Mouse (Mus musculus): ENCODE measurements at regions not wholly inside any gene's neighbourhood (a gene's known extent, or its start where the extent isn't known, plus 50 kb on each side); places are given as distances from the start of the nearest gene placed in this dataset.

- no peaks in the 10 kb centered on the region for H3K9me3 ChIP-seq (replicated peaks)
- no peaks in the 10 kb centered on the region for H3K36me3 ChIP-seq
- H3K4me2 ChIP-seq: no peak overlapping the region
- peaks cover 9% of the 10 kb centered on the region; the same call in 1 of the 2 replicates for H3K4me1 ChIP-seq
- no peak for ATAC-seq (ENCODE audit: low FRiP score)
- H3K4me3 ChIP-seq (replicated peaks): no peak overlapping the region
- peaks cover 12% of the 10 kb centered on the region for H3K27me3 ChIP-seq (replicated peaks)
- no peak overlapping the region for H3K9ac ChIP-seq (replicated peaks)
- 50% methylated on average over 15 of the region's 15 CpGs for WGBS
- H3K27ac ChIP-seq (replicated peaks): no peak overlapping the region
Measured at GRCm38 (mm10) chr9:61048576-61048975, 254.2 kb downstream of the Uaca start.

GRCm38 (mm10) chr9:61052621-61053020 is 258.3 kb downstream of the Uaca start:
- H3K9me3 ChIP-seq (replicated peaks): no peaks in the 10 kb centered on the region
- no peak for ATAC-seq (ENCODE audit: low FRiP score)

GRCm38 (mm10) chr9:61054427-61054826 is 260.1 kb downstream of the Uaca start:
- H3K36me3 ChIP-seq: no peaks in the 10 kb centered on the region
- H3K4me1 ChIP-seq: peaks cover 7% of the 10 kb centered on the region
- no peak for ATAC-seq (ENCODE audit: low FRiP score)
- H3K27ac ChIP-seq (replicated peaks): no peak overlapping the region
- H3K9ac ChIP-seq (replicated peaks): no peak overlapping the region
- H3K4me2 ChIP-seq: no peak overlapping the region
- H3K4me3 ChIP-seq (replicated peaks): no peak overlapping the region
- no peaks in the 10 kb centered on the region for H3K9me3 ChIP-seq (replicated peaks)
- peaks cover 14% of the 10 kb centered on the region; the same call in 1 of the 2 replicates for H3K27me3 ChIP-seq (replicated peaks)
- 39% methylated on average over 3 of the region's 3 CpGs for whole genome bisulfite sequencing

More at GRCm38 (mm10) chr9:61052621-61053020, 258.3 kb downstream of the Uaca start:
- no peak overlapping the region for H3K9ac ChIP-seq (replicated peaks)
- 87% methylated on average over 12 of the region's 12 CpGs for WGBS
- H3K36me3 ChIP-seq: no peaks in the 10 kb centered on the region
- H3K4me1 ChIP-seq: peaks cover 17% of the 10 kb centered on the region
- H3K27me3 ChIP-seq (replicated peaks): peaks cover 11% of the 10 kb centered on the region
- H3K27ac ChIP-seq (replicated peaks): no peak overlapping the region
- no peak overlapping the region for H3K4me2 ChIP-seq
- no peak overlapping the region for H3K4me3 ChIP-seq (replicated peaks)

- Histone ChIP-seq H3K9me3 (replicated peaks) (no peaks in the 10 kb centered on the region), H3K27me3 (replicated peaks) (peaks cover 14% of the 10 kb centered on the region; the same call in 1 of the 2 replicates), H3K4me1 (peaks cover 7% of the 10 kb centered on the region), H3K9ac (replicated peaks) (no peak overlapping the region), H3K27ac (replicated peaks) (no peak overlapping the region), H3K4me2 (no peak overlapping the region), H3K4me3 (replicated peaks) (no peak overlapping the region), H3K36me3 (no peaks in the 10 kb centered on the region)
- ATAC-seq (ENCODE audit: low FRiP score): no peak
- 85% methylated on average over 3 of the region's 3 CpGs for WGBS
Measured at GRCm38 (mm10) chr9:61055392-61055791, 261.1 kb downstream of the Uaca start.

GRCm38 (mm10) chr9:61055928-61056730 is 261.8 kb downstream of the Uaca start:
- ATAC-seq (ENCODE audit: low FRiP score): no peak

GRCm38 (mm10) chr9:61056731-61057270 is 262.5 kb downstream of the Uaca start:
- Histone ChIP-seq H3K36me3 (no peaks in the 10 kb centered on the region), H3K27ac (replicated peaks) (no peak overlapping the region), H3K4me3 (replicated peaks) (no peak overlapping the region), H3K4me1 (peaks cover 7% of the 10 kb centered on the region), H3K27me3 (replicated peaks) (peaks cover 14% of the 10 kb centered on the region; the same call in 1 of the 2 replicates), H3K9me3 (replicated peaks) (no peaks in the 10 kb centered on the region), H3K4me2 (no peak overlapping the region), H3K9ac (replicated peaks) (no peak overlapping the region)
- no peak for ATAC-seq (ENCODE audit: low FRiP score)
- WGBS: 53% methylated on average over 10 of the region's 10 CpGs

More at GRCm38 (mm10) chr9:61055928-61056730, 261.8 kb downstream of the Uaca start:
- H3K4me3 ChIP-seq (replicated peaks): no peak overlapping the region
- no peak overlapping the region for H3K4me2 ChIP-seq
- 90% methylated on average over 15 of the region's 15 CpGs for WGBS
- H3K27me3 ChIP-seq (replicated peaks): peaks cover 14% of the 10 kb centered on the region; the same call in 1 of the 2 replicates
- H3K36me3 ChIP-seq: no peaks in the 10 kb centered on the region
- no peak overlapping the region for H3K27ac ChIP-seq (replicated peaks)
- H3K9me3 ChIP-seq (replicated peaks): no peaks in the 10 kb centered on the region
- peaks cover 7% of the 10 kb centered on the region for H3K4me1 ChIP-seq
- no peak overlapping the region for H3K9ac ChIP-seq (replicated peaks)

GRCm38 (mm10) chr9:61059225-61059624 is 264.9 kb downstream of the Uaca start:
- H3K4me1 ChIP-seq: peaks cover 7% of the 10 kb centered on the region
- H3K27ac ChIP-seq (replicated peaks): no peak overlapping the region
- no peak overlapping the region for H3K4me3 ChIP-seq (replicated peaks)
- H3K9me3 ChIP-seq (replicated peaks): no peaks in the 10 kb centered on the region
- no peak overlapping the region for H3K4me2 ChIP-seq
- no peaks in the 10 kb centered on the region for H3K36me3 ChIP-seq
- H3K9ac ChIP-seq (replicated peaks): no peak overlapping the region
- no peak for ATAC-seq (ENCODE audit: low FRiP score)
- H3K27me3 ChIP-seq (replicated peaks): peaks cover 14% of the 10 kb centered on the region; the same call in 1 of the 2 replicates

- peaks cover 11% of the 10 kb centered on the region; the same call in 1 of the 2 replicates for H3K27me3 ChIP-seq (replicated peaks)
- no peak overlapping the region for H3K27ac ChIP-seq (replicated peaks)
- H3K4me2 ChIP-seq: no peak overlapping the region
- H3K36me3 ChIP-seq: no peaks in the 10 kb centered on the region
- 82% methylated on average over 8 of the region's 8 CpGs for WGBS
- peaks cover 7% of the 10 kb centered on the region for H3K4me1 ChIP-seq
- H3K9ac ChIP-seq (replicated peaks): no peak overlapping the region
- H3K9me3 ChIP-seq (replicated peaks): no peaks in the 10 kb centered on the region
- no peak for ATAC-seq (ENCODE audit: low FRiP score)
- no peak overlapping the region for H3K4me3 ChIP-seq (replicated peaks)
Measured at GRCm38 (mm10) chr9:61060958-61061357, 266.6 kb downstream of the Uaca start.

- H3K27me3 ChIP-seq (replicated peaks): no peaks in the 10 kb centered on the region
- peaks cover 3% of the 10 kb centered on the region for H3K4me1 ChIP-seq
- H3K4me3 ChIP-seq (replicated peaks): no peak overlapping the region
- no peak overlapping the region for H3K4me2 ChIP-seq
- WGBS: 73% methylated on average over 8 of the region's 8 CpGs
- no peaks in the 10 kb centered on the region for H3K9me3 ChIP-seq (replicated peaks)
- no peaks in the 10 kb centered on the region for H3K36me3 ChIP-seq
- no peak for ATAC-seq (ENCODE audit: low FRiP score)
- no peak overlapping the region for H3K27ac ChIP-seq (replicated peaks)
- no peak overlapping the region for H3K9ac ChIP-seq (replicated peaks)
Measured at GRCm38 (mm10) chr9:61064714-61065305, 270.5 kb downstream of the Uaca start.

GRCm38 (mm10) chr9:61069553-61070314 is 275.4 kb downstream of the Uaca start:
- Histone ChIP-seq H3K9ac (replicated peaks) (no peak overlapping the region), H3K4me1 (peaks cover 15% of the 10 kb centered on the region), H3K36me3 (no peaks in the 10 kb centered on the region), H3K4me2 (no peak overlapping the region), H3K27me3 (replicated peaks) (peaks cover 10% of the 10 kb centered on the region; the same call in 1 of the 2 replicates), H3K27ac (replicated peaks) (no peak overlapping the region), H3K9me3 (replicated peaks) (no peaks in the 10 kb centered on the region), H3K4me3 (replicated peaks) (no peak overlapping the region)
- WGBS: 20% methylated on average over 13 of the region's 13 CpGs
- ATAC-seq (ENCODE audit: low FRiP score): no peak

GRCm38 (mm10) chr9:61070315-61070707 is 276.0 kb downstream of the Uaca start:
- no peak for ATAC-seq (ENCODE audit: low FRiP score)
- Histone ChIP-seq H3K4me1 (peaks cover 18% of the 10 kb centered on the region), H3K27me3 (replicated peaks) (peaks cover 10% of the 10 kb centered on the region; the same call in 1 of the 2 replicates), H3K4me3 (replicated peaks) (no peak overlapping the region), H3K27ac (replicated peaks) (no peak overlapping the region), H3K36me3 (no peaks in the 10 kb centered on the region), H3K4me2 (no peak overlapping the region), H3K9me3 (replicated peaks) (no peaks in the 10 kb centered on the region), H3K9ac (replicated peaks) (no peak overlapping the region)
- 30% methylated on average over 8 of the region's 8 CpGs for WGBS
